Mouse (Mus musculus): ENCODE results near the gene Tmem82. TPM values are rescaled to one million over a fixed set of nuclear protein-coding genes. Genes with fewer than 3 reads are reported as not detected.

The Tmem82 gene
- polyA plus RNA-seq, 1 experiment from 2014 or later: 0.13 TPM

GRCm38 (mm10) chr4:141605421-141605820 is 13.0 kb downstream of the Tmem82 start:
- ATAC-seq: no peak
- Histone ChIP-seq H3K4me2 (ENCODE audit: low read length) (no peak overlapping the region), H3K9me3 (ENCODE audit: control insufficient read depth, low read length) (no peaks in the 10 kb centered on the region), H3K27ac (ENCODE audit: low read length) (no peak overlapping the region), H3K4me1 (replicated peaks; ENCODE audit: control insufficient read depth, insufficient read depth, low read length) (0 out of 2 replicates have a peak, but pooled peaks cover 2% of the 10 kb centered on the region), H3K36me3 (ENCODE audit: control insufficient read depth, insufficient read depth) (no peaks in the 10 kb centered on the region), H3K9ac (replicated peaks; ENCODE audit: low read depth, low read length) (no peak overlapping the region), H3K4me3 (replicated peaks; ENCODE audit: low read length) (no peak overlapping the region), H3K27me3 (replicated peaks; ENCODE audit: control insufficient read depth, insufficient read depth, low read length) (no peaks in the 10 kb centered on the region; the same call in 1 of the 2 replicates)
- WGBS: 88% methylated on average over 5 of the region's 5 CpGs

DNA sequence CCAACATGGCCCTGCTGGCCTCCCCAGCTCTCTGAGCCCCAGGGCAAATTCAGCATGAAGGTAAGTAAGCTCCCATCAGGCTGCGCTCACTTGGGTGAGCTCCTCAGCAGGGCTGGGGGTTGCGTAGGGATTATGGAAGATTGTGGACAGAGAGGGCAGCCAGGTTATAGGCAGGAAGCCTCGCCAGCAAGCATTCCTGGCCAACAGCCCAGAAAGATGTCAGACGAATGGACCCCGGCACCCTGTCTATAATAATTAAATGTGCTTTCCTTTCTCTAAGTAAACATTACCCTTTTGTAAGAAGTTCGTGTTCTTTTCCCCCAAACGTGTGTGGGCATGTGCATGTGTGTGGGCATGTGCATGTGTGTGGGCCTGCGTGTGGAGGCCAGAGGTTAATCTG is 13.9 kb downstream of the Tmem82 start:
- no peak overlapping the region for H3K9ac ChIP-seq (replicated peaks; ENCODE audit: low read depth, low read length)
- no peak overlapping the region for H3K27ac ChIP-seq (ENCODE audit: low read length)
- peaks cover 9% of the 10 kb centered on the region; the same call in 1 of the 2 replicates for H3K4me1 ChIP-seq (replicated peaks; ENCODE audit: control insufficient read depth, insufficient read depth, low read length)
- H3K36me3 ChIP-seq (ENCODE audit: control insufficient read depth, insufficient read depth): no peaks in the 10 kb centered on the region
- H3K9me3 ChIP-seq (ENCODE audit: control insufficient read depth, low read length): no peaks in the 10 kb centered on the region
- H3K4me2 ChIP-seq (ENCODE audit: low read length): no peak overlapping the region
- H3K27me3 ChIP-seq (replicated peaks; ENCODE audit: control insufficient read depth, insufficient read depth, low read length): no peaks in the 10 kb centered on the region; the same call in none of the 2 replicates
- WGBS: 54% methylated on average over 8 of the region's 8 CpGs
- H3K4me3 ChIP-seq (replicated peaks; ENCODE audit: low read length): no peak overlapping the region
- no peak for ATAC-seq

DNA sequence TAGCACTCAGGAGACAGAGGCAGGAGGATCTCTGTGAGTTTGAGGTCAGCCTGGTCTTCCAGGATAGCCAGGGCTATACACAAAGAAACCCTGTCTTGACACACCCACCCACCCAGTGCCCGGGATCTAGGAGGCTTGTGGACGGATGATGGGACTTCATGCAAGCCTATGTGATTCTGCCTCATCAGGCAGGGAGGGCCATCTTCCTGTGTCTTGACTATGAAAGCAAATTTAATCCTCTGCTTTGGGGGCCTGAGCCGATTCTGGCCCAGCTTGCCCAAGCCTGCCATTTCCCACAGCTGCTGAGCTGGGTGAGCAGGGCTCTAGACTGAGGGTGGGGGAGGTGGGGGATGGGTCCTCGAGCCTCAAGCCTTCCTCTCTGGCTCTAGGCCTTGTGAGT is 14.5 kb downstream of the Tmem82 start:
- no peak for ATAC-seq
- Histone ChIP-seq H3K27me3 (replicated peaks; ENCODE audit: control insufficient read depth, insufficient read depth, low read length) (peaks cover 2% of the 10 kb centered on the region), H3K27ac (ENCODE audit: low read length) (no peak overlapping the region), H3K4me2 (ENCODE audit: low read length) (no peak overlapping the region), H3K9ac (replicated peaks; ENCODE audit: low read depth, low read length) (no peak overlapping the region), H3K4me3 (replicated peaks; ENCODE audit: low read length) (no peak overlapping the region), H3K4me1 (replicated peaks; ENCODE audit: control insufficient read depth, insufficient read depth, low read length) (peaks cover 15% of the 10 kb centered on the region), H3K9me3 (ENCODE audit: control insufficient read depth, low read length) (no peaks in the 10 kb centered on the region), H3K36me3 (ENCODE audit: control insufficient read depth, insufficient read depth) (no peaks in the 10 kb centered on the region)
- WGBS: 73% methylated on average over 4 of the region's 4 CpGs

DNA sequence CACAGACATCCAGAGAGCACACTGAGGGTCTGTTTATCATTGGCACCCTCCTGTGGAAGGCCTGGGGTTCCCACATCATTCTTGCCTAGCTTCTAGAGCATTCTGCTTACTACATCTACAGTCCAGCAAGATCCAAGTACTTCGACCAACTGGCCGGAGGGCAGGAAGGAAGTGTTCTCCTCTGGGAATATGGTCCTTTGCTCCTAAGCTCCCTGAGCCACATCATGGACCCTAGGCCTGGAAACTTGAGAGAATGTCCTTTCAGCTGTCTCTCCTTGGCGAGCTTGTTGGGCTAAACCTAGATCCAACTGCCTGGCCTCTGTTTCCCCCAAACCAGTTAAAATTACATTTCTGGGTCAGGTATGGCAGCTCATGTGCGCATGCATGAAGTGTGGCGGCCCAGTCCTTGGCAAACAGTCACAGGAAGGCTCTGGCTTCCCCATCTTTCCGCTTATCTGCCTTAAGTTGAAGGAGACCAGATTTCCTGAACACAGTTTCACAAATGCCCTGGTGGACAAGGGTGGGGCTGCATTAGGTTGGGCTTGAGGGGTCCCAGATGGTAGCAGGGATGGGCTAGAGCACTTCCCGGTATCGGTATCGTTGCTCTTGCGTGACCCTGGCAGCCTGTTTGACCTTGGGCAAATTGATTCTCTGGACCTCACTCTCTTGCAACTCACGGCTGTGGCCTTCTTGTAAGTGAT is 15.8 kb downstream of the Tmem82 start:
- Histone ChIP-seq H3K4me1 (replicated peaks; ENCODE audit: control insufficient read depth, insufficient read depth, low read length) (peaks cover 24% of the 10 kb centered on the region), H3K36me3 (ENCODE audit: control insufficient read depth, insufficient read depth) (no peaks in the 10 kb centered on the region), H3K27me3 (replicated peaks; ENCODE audit: control insufficient read depth, insufficient read depth, low read length) (peaks cover 13% of the 10 kb centered on the region), H3K27ac (ENCODE audit: low read length) (no peak overlapping the region), H3K9ac (replicated peaks; ENCODE audit: low read depth, low read length) (no peak overlapping the region), H3K4me3 (replicated peaks; ENCODE audit: low read length) (no peak overlapping the region), H3K9me3 (ENCODE audit: control insufficient read depth, low read length) (no peaks in the 10 kb centered on the region), H3K4me2 (ENCODE audit: low read length) (no peak overlapping the region)
- WGBS: 93% methylated on average over 11 of the region's 11 CpGs
- no peak for ATAC-seq

DNA sequence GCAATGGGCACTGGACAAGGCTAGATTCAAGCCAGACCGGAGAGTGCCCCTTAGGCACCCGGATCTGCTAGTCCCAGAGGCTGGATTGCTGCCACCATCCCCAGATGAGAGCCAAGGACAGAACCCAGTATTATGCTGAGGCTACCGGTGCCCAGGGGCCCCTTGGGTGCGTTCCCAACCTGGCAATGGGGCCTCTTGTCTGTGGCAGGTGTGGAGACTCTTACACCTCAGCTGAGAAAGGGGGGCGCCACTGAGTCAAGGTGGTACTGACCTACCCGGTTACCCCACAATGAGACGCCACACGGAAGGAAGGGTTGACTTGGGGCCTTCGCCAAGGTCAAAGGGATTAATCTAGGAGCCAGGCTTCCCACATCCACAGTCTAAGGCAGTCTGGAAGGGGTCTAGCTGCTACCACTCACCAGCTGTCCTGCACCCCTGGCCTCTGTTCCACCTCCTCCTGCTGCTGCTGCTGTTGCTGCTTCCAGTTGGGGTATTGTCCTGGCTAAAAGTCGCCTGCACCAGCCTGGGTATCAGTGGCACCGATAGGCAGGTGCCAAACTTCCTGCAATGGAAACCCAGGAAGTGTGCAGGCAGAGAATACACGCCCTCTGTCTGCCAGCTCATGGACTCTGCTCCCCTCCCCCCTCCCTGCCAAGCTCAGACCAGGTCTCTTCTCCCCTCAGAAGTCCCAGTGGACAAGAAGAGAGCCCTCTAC is 17.1 kb downstream of the Tmem82 start:
- no peak overlapping the region for H3K4me2 ChIP-seq (ENCODE audit: low read length)
- WGBS: 63% methylated on average over 12 of the region's 12 CpGs
- no peak for ATAC-seq

GRCm38 (mm10) chr4:141600364-141600763 is 18.1 kb downstream of the Tmem82 start:
- 20% methylated on average over 6 of the region's 6 CpGs for WGBS
- H3K9ac ChIP-seq (replicated peaks; ENCODE audit: low read depth, low read length): no peak overlapping the region
- no peak overlapping the region for H3K27ac ChIP-seq (ENCODE audit: low read length)
- peaks cover 24% of the 10 kb centered on the region for H3K4me1 ChIP-seq (replicated peaks; ENCODE audit: control insufficient read depth, insufficient read depth, low read length)
- no peak for ATAC-seq
- H3K36me3 ChIP-seq (ENCODE audit: control insufficient read depth, insufficient read depth): no peaks in the 10 kb centered on the region
- peak overlapping the region; percentile 77 for H3K4me2 ChIP-seq (ENCODE audit: low read length)
- peak overlapping the region; percentile 56; the same call in 1 of the 2 replicates for H3K4me3 ChIP-seq (replicated peaks; ENCODE audit: low read length)
- H3K27me3 ChIP-seq (replicated peaks; ENCODE audit: control insufficient read depth, insufficient read depth, low read length): peaks cover 13% of the 10 kb centered on the region
- no peaks in the 10 kb centered on the region for H3K9me3 ChIP-seq (ENCODE audit: control insufficient read depth, low read length)

More for the DNA sequence above, 17.1 kb downstream of the Tmem82 start:
- no peak overlapping the region for H3K4me3 ChIP-seq (replicated peaks; ENCODE audit: low read length)
- H3K36me3 ChIP-seq (ENCODE audit: control insufficient read depth, insufficient read depth): no peaks in the 10 kb centered on the region
- H3K9me3 ChIP-seq (ENCODE audit: control insufficient read depth, low read length): no peaks in the 10 kb centered on the region
- peaks cover 13% of the 10 kb centered on the region for H3K27me3 ChIP-seq (replicated peaks; ENCODE audit: control insufficient read depth, insufficient read depth, low read length)
- no peak overlapping the region for H3K9ac ChIP-seq (replicated peaks; ENCODE audit: low read depth, low read length)
- H3K27ac ChIP-seq (ENCODE audit: low read length): no peak overlapping the region
- H3K4me1 ChIP-seq (replicated peaks; ENCODE audit: control insufficient read depth, insufficient read depth, low read length): peaks cover 24% of the 10 kb centered on the region

DNA sequence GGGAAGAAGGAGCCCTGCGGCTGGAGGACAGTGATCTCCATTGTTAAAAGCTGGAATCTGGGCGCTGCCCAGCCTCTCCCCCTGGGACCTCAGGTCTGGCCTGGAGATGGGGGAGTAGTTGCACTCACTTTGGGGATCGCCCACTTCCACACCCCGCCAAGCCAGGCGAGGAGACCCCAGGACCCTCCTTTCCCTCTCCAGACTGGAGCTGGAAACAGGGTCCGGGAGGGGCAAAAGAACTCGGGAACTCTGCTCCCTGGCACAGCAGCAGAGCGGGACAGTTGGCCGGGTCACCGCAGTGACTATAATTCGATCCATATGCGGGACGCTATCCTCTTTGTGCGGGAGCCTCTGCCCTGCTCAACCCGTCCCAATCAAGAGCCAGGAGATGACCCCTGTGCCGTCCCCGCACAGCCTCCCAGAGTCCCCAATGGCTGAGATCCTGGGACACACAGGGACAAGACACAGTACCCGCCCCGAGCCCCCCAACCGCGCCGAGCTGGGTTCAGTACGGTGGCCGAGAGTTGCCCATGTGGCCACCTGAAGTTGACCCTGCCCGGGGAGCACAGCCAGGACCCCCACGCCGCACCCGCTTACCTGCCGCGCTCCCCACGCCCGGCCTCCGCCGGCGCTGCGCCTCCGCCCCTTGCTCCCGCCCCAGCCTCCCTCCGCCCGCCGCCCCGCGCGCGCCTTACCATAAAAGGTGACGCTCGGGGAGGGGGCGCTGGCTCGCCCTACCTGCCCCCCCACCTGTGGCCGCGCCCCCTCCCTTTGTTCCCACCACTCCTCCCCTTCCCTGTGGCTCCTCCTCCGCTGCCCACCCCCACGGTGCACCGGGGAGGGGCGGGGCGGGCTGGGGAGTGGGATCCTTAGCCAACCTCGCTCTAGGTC is 18.9 kb downstream of the Tmem82 start:
- ATAC-seq: 0 out of 2 replicates have a peak, but pooled peaks have one; percentile 15
- peaks cover 13% of the 10 kb centered on the region for H3K27me3 ChIP-seq (replicated peaks; ENCODE audit: control insufficient read depth, insufficient read depth, low read length)
- H3K27ac ChIP-seq (ENCODE audit: low read length): no peak overlapping the region
- WGBS: under 1% methylated on average over 29 of the region's 57 CpGs
- H3K4me3 ChIP-seq (replicated peaks; ENCODE audit: low read length): peak overlapping the region; percentile 56
- no peaks in the 10 kb centered on the region for H3K36me3 ChIP-seq (ENCODE audit: control insufficient read depth, insufficient read depth)
- peak overlapping the region; percentile 60 for H3K9ac ChIP-seq (replicated peaks; ENCODE audit: low read depth, low read length)
- H3K9me3 ChIP-seq (ENCODE audit: control insufficient read depth, low read length): no peaks in the 10 kb centered on the region
- H3K4me1 ChIP-seq (replicated peaks; ENCODE audit: control insufficient read depth, insufficient read depth, low read length): peaks cover 24% of the 10 kb centered on the region
- H3K4me2 ChIP-seq (ENCODE audit: low read length): peak overlapping the region; percentile 77

- H3K9ac ChIP-seq (replicated peaks; ENCODE audit: low read depth, low read length): peak overlapping the region; percentile 60
- H3K27ac ChIP-seq (ENCODE audit: low read length): no peak overlapping the region
- WGBS: under 1% methylated on average over 9 of the region's 9 CpGs
- H3K36me3 ChIP-seq (ENCODE audit: control insufficient read depth, insufficient read depth): no peaks in the 10 kb centered on the region
- H3K4me2 ChIP-seq (ENCODE audit: low read length): peak overlapping the region; percentile 77
- H3K9me3 ChIP-seq (ENCODE audit: control insufficient read depth, low read length): no peaks in the 10 kb centered on the region
- no peak for ATAC-seq
- peak overlapping the region; percentile 56 for H3K4me3 ChIP-seq (replicated peaks; ENCODE audit: low read length)
- H3K27me3 ChIP-seq (replicated peaks; ENCODE audit: control insufficient read depth, insufficient read depth, low read length): peaks cover 13% of the 10 kb centered on the region
- H3K4me1 ChIP-seq (replicated peaks; ENCODE audit: control insufficient read depth, insufficient read depth, low read length): peaks cover 22% of the 10 kb centered on the region
Observed at GRCm38 (mm10) chr4:141598894-141599250, 19.6 kb downstream of the Tmem82 start.

All from forebrain, embryonic 16.5 days (tissue).